Mouse (Mus musculus) bone marrow, adult 2 months (tissue): ENCODE data around the gene Fam107b.

Experiments
- CTCF ChIP-seq: fragments of 200-500 bp; IDR thresholded peaks from 2 replicates; pipeline ENCODE4 v1.5.1; 2011; ENCODE audit warnings: low read length, control low read depth; ENCODE audit not compliant: control insufficient read depth, insufficient read depth
- POLR2A ChIP-seq: fragments of 200-500 bp; IDR thresholded peaks from 2 replicates; pipeline ENCODE4 v1.6.1; 2011; ENCODE audit warnings: low read depth, mild to moderate bottlenecking, control low read depth, low read length, borderline replicate concordance; ENCODE audit not compliant: control insufficient read depth

GRCm38 (mm10) chr2:3738734-3739133 lies 168.4 kb downstream of the Fam107b start:
- TF ChIP-seq POLR2A = no peak
- TF ChIP-seq CTCF = no peak
